Mouse (Mus musculus): ENCODE measurements at regions not wholly inside any gene's neighbourhood (a gene's known extent, or its start where the extent isn't known, plus 50 kb on each side); places are given as distances from the start of the nearest gene placed in this dataset.

DNA sequence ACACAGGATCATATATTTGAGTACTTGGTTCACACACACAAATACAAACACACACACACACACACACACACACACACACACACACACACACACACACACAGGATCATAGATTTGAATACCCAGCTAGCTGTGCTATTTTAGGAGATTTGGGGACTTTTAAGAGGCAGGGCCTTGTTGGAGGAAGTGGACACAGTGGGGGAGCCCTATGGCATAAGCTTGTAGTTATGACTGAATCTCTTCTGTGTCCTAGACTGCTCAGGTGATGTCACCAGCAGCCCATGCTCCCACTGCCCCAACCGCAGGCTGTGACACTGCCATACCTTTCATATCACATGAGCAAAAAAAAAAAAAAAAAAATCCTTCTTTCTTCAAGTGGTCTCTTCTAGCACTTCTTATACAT is 110.1 kb downstream of the Spata18 start:
- no peak for TF ChIP-seq EP300 (optimal IDR thresholded peaks at IDR 0.05)
- no peak for TF ChIP-seq CTCF (IDR thresholded peaks at IDR 0.05; ENCODE audit: low read depth)

All from stomach, postnatal 0 days (tissue).